Mouse (Mus musculus): ENCODE results near the gene Zfp239. TPM values are rescaled to one million over a fixed set of nuclear protein-coding genes. Genes with fewer than 3 reads are reported as not detected.

The Zfp239 gene
- polyA plus RNA-seq, 1 experiment from 2014 or later, result 10.7 TPM

GRCm38 (mm10) chr6:117881229-117881628 is 19.3 kb downstream of the Zfp239 start:
- no peak overlapping the region for H3K4me2 ChIP-seq (replicated peaks)
- no peak overlapping the region for H3K4me3 ChIP-seq (replicated peaks)
- no peak for ATAC-seq
- H3K27ac ChIP-seq, result peak overlapping the region; percentile 56; the same call in 1 of the 2 replicates
- H3K36me3 ChIP-seq, result no peaks in the 10 kb centered on the region
- no peaks in the 10 kb centered on the region for H3K27me3 ChIP-seq
- no peaks in the 10 kb centered on the region for H3K9me3 ChIP-seq
- no peak overlapping the region for H3K9ac ChIP-seq (replicated peaks)
- WGBS, result 29% methylated on average over 7 of the region's 7 CpGs
- H3K4me1 ChIP-seq (replicated peaks), result peaks cover 14% of the 10 kb centered on the region

GRCm38 (mm10) chr6:117881997-117882396 is 20.1 kb downstream of the Zfp239 start:
- H3K4me1 ChIP-seq (replicated peaks), result peaks cover 14% of the 10 kb centered on the region
- no peaks in the 10 kb centered on the region for H3K36me3 ChIP-seq
- H3K9me3 ChIP-seq, result no peaks in the 10 kb centered on the region
- 85% methylated on average over 7 of the region's 7 CpGs for WGBS
- no peak overlapping the region for H3K4me3 ChIP-seq (replicated peaks)
- H3K9ac ChIP-seq (replicated peaks), result no peak overlapping the region
- ATAC-seq, result no peak
- no peaks in the 10 kb centered on the region for H3K27me3 ChIP-seq
- no peak overlapping the region for H3K27ac ChIP-seq
- no peak overlapping the region for H3K4me2 ChIP-seq (replicated peaks)

DNA sequence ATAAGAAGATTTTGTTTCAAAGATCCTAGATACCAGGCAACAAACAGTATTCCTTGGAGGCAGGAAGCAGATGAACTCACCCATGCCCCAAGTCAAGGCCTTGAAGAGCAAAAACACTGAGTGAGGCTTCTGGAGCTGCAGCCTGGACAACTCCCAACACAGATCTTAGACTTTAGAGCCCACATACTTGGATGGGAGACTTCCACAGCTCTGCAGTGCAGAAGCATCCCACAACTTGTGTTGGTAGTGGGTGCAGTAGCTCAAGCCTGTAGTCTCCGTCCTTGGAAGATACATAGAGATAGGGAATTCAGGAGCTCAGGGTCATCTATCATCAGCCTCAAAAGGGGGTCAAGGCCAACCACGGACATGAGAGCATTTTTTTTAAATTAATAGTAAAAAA is 24.0 kb downstream of the Zfp239 start:
- H3K4me1 ChIP-seq (replicated peaks), result peaks cover 4% of the 10 kb centered on the region; the same call in 1 of the 2 replicates
- 75% methylated on average over 2 of the region's 2 CpGs for WGBS
- no peaks in the 10 kb centered on the region for H3K27me3 ChIP-seq
- no peak overlapping the region for H3K9ac ChIP-seq (replicated peaks)
- no peak for ATAC-seq
- no peak overlapping the region for H3K4me2 ChIP-seq (replicated peaks)
- no peak overlapping the region for H3K4me3 ChIP-seq (replicated peaks)
- no peaks in the 10 kb centered on the region for H3K36me3 ChIP-seq
- no peaks in the 10 kb centered on the region for H3K9me3 ChIP-seq
- no peak overlapping the region for H3K27ac ChIP-seq

DNA sequence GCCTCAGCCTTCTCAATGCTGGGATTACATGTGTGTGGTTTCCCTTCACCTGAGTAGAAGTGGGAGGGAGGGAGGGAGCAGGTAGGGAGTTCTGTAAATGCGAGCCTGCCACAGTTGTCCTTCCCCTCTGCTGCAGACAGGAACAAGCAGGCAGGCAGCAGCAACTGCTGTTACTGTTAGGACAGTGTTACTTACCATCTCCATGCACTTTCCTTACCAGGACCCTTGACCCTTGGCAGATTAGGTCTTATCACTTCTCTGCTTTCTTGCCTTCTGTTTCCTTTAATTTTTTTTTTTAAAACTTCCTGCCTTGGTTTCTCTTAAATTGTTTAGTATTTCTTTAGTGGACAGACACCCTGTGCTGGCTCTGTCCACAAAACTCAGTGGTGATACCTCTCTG is 26.1 kb downstream of the Zfp239 start:
- H3K4me3 ChIP-seq (replicated peaks), result no peak overlapping the region
- no peaks in the 10 kb centered on the region for H3K9me3 ChIP-seq
- no peak for ATAC-seq
- no peak overlapping the region for H3K4me2 ChIP-seq (replicated peaks)
- 71% methylated on average over 1 of the region's 1 CpGs for WGBS
- no peaks in the 10 kb centered on the region for H3K27me3 ChIP-seq
- no peaks in the 10 kb centered on the region for H3K4me1 ChIP-seq (replicated peaks)
- H3K9ac ChIP-seq (replicated peaks), result no peak overlapping the region
- no peak overlapping the region for H3K27ac ChIP-seq
- no peaks in the 10 kb centered on the region for H3K36me3 ChIP-seq

GRCm38 (mm10) chr6:117888642-117889096 is 26.8 kb downstream of the Zfp239 start:
- no peak for ATAC-seq
- no peak overlapping the region for H3K4me2 ChIP-seq (replicated peaks)
- H3K9ac ChIP-seq (replicated peaks), result no peak overlapping the region
- H3K27me3 ChIP-seq, result no peaks in the 10 kb centered on the region
- H3K27ac ChIP-seq, result no peak overlapping the region
- H3K9me3 ChIP-seq, result no peaks in the 10 kb centered on the region
- WGBS, result 70% methylated on average over 2 of the region's 2 CpGs
- H3K36me3 ChIP-seq, result no peaks in the 10 kb centered on the region
- H3K4me1 ChIP-seq (replicated peaks), result no peaks in the 10 kb centered on the region
- no peak overlapping the region for H3K4me3 ChIP-seq (replicated peaks)

- Histone ChIP-seq H3K4me3 (replicated peaks) (no peak overlapping the region), H3K4me2 (replicated peaks) (no peak overlapping the region)
- ATAC-seq, result no peak
These were observed 28.4 kb downstream of the Zfp239 start for GRCm38 (mm10) chr6:117890257-117890656.

DNA sequence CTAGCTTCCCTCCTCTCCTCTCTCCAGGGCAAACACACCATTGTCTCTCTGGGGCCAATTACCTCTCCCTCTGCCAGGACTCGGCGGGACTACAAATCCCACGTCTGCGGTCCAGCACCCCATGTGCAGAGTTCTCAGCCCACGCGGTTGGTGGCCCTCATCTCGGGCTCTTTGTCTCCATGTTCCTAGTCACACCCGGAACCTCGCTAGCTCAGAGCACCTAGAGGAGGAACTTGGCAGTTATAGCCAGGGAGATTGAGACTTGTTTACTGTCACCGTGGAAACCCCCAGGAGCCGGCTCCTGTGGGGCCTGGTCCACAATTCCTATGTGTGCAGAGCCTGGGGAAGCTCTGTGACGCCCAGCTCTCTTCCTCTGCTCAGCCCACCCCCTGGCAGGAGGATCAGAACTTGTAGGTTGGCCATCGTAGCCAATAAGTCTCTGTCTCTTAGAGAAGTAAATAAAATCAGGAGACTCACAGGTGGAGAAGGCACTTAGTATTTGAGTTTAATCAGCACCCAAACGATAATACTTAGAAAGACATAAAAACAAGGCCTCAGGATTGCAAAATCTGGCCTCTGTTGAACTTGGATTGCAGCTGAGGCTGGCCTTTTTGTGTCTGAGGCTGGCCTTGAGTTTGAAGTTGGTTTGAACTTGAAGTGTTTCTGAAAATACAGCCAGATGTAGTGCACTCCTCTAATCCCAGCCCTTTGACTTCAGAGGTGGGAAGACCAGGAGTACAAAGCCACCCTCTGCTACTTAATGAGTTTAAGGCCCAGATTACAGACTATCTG is 29.7 kb downstream of the Zfp239 start:
- no peak for ATAC-seq
- Histone ChIP-seq H3K4me3 (replicated peaks) (no peak overlapping the region), H3K4me2 (replicated peaks) (no peak overlapping the region), H3K9me3 (no peaks in the 10 kb centered on the region), H3K9ac (replicated peaks) (no peak overlapping the region), H3K4me1 (replicated peaks) (no peaks in the 10 kb centered on the region), H3K27ac (no peak overlapping the region), H3K36me3 (no peaks in the 10 kb centered on the region), H3K27me3 (no peaks in the 10 kb centered on the region)
- 63% methylated on average over 14 of the region's 14 CpGs for WGBS

More at GRCm38 (mm10) chr6:117890257-117890656, 28.4 kb downstream of the Zfp239 start:
- Histone ChIP-seq H3K27me3 (no peaks in the 10 kb centered on the region), H3K4me1 (replicated peaks) (no peaks in the 10 kb centered on the region), H3K36me3 (no peaks in the 10 kb centered on the region), H3K9ac (replicated peaks) (no peak overlapping the region), H3K9me3 (no peaks in the 10 kb centered on the region), H3K27ac (no peak overlapping the region)
- whole genome bisulfite sequencing, result 89% methylated on average over 6 of the region's 6 CpGs

GRCm38 (mm10) chr6:117892386-117892785 is 30.5 kb downstream of the Zfp239 start:
- H3K27me3 ChIP-seq, result no peaks in the 10 kb centered on the region
- H3K4me1 ChIP-seq (replicated peaks), result no peaks in the 10 kb centered on the region
- H3K27ac ChIP-seq, result no peak overlapping the region
- no peak overlapping the region for H3K4me2 ChIP-seq (replicated peaks)
- H3K4me3 ChIP-seq (replicated peaks), result no peak overlapping the region
- H3K36me3 ChIP-seq, result no peaks in the 10 kb centered on the region
- H3K9ac ChIP-seq (replicated peaks), result no peak overlapping the region
- no peaks in the 10 kb centered on the region for H3K9me3 ChIP-seq
- no peak for ATAC-seq
- 70% methylated on average over 3 of the region's 3 CpGs for WGBS

DNA sequence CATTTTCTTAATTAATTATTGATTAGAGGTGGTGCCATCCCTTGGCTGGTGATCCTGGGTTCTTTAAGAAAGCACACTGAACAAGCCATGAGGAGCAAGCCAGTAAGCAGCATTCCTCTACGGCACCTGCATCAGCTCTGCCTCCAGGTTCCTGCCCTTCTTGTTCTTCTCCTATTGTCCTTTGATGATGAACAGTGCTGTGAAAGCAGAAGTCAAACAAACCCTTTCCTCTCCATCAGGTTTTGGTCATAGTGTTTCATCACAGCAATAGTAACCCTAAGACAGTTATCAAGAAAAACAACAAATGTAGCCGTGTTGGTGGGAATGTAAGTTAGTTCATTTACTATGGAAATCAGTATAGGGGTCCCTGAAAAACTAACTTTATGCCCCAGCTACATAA is 31.5 kb downstream of the Zfp239 start:
- Histone ChIP-seq H3K27ac (no peak overlapping the region), H3K36me3 (no peaks in the 10 kb centered on the region), H3K4me1 (replicated peaks) (no peaks in the 10 kb centered on the region), H3K4me2 (replicated peaks) (no peak overlapping the region), H3K4me3 (replicated peaks) (no peak overlapping the region), H3K9ac (replicated peaks) (no peak overlapping the region), H3K9me3 (no peaks in the 10 kb centered on the region), H3K27me3 (no peaks in the 10 kb centered on the region)
- no peak for ATAC-seq
- 97% methylated on average over 2 of the region's 2 CpGs for WGBS

- Histone ChIP-seq H3K4me1 (replicated peaks) (no peaks in the 10 kb centered on the region), H3K36me3 (no peaks in the 10 kb centered on the region), H3K9ac (replicated peaks) (no peak overlapping the region), H3K27me3 (no peaks in the 10 kb centered on the region), H3K4me2 (replicated peaks) (no peak overlapping the region), H3K27ac (no peak overlapping the region), H3K4me3 (replicated peaks) (no peak overlapping the region), H3K9me3 (no peaks in the 10 kb centered on the region)
- no peak for ATAC-seq
- 80% methylated on average over 5 of the region's 5 CpGs for WGBS
These were observed 35.9 kb downstream of the Zfp239 start for GRCm38 (mm10) chr6:117897800-117898199.

GRCm38 (mm10) chr6:117900126-117901080 is 38.5 kb downstream of the Zfp239 start, which contains the start of gene Hnrnpf:
Hnrnpf (plus strand) TSS chr6:117900324.
- WGBS, result 85% methylated on average over 17 of the region's 17 CpGs
- Histone ChIP-seq H3K27ac (no peak within 1 kb of the TSS), H3K27me3 (no peaks in the 10 kb centered on the region), H3K4me1 (replicated peaks) (peaks cover 3% of the 10 kb centered on the region; the same call in 1 of the 2 replicates), H3K9ac (replicated peaks) (no peak within 1 kb of the TSS), H3K36me3 (no peaks in the 10 kb centered on the region), H3K4me3 (replicated peaks) (no peak within 1 kb of the TSS), H3K9me3 (no peaks in the 10 kb centered on the region), H3K4me2 (replicated peaks) (no peak within 1 kb of the TSS)
- no peak for ATAC-seq
